Mouse (Mus musculus): Measurements from ENCODE around the gene Tmem230. TPM values are rescaled to one million over a fixed set of nuclear protein-coding genes. Genes with fewer than 3 reads are reported as not detected.

The Tmem230 gene
- polyA plus RNA-seq (2012; rRNA removed): 65.4 and 66.4 TPM in 2 replicates

GRCm38 (mm10) chr2:132247539-132248313 lies at the start of gene Tmem230:
Gene Tmem230, minus strand, starts transcription at chr2:132247807.

GRCm38 (mm10) chr2:132262879-132263398 lies 15.3 kb upstream of the Tmem230 start, which contains the start of gene Cds2:
Gene Cds2, plus strand, starts transcription at chr2:132263148.

GRCm38 (mm10) chr2:132252542-132253528 lies 5.2 kb upstream of the Tmem230 start, which contains the start of gene Pcna:
Gene Pcna, minus strand, starts transcription at chr2:132253314.

Other genes with a start within 250 kb of the Tmem230 start
- 25.1 and 25.6 TPM in 2 replicates for gene Rassf2, start 217.5 kb downstream of the Tmem230 start, polyA plus RNA-seq (2012; rRNA removed)
- gene Slc23a2, start 102.7 kb downstream of the Tmem230 start, polyA plus RNA-seq (2012; rRNA removed): 31.2 and 31.8 TPM in 2 replicates
- 212 and 274 TPM in 2 replicates for gene Pcna, start 5.5 kb upstream of the Tmem230 start, polyA plus RNA-seq (2012; rRNA removed)
- 44.1 and 44.8 TPM in 2 replicates for gene Cds2, start 15.3 kb upstream of the Tmem230 start, polyA plus RNA-seq (2012; rRNA removed)
- gene Prokr2, start 137.6 kb upstream of the Tmem230 start, polyA plus RNA-seq (2012; rRNA removed): 2.7 TPM in 2 replicates